ENCODE assay signal across 24 mouse cellular contexts in genomic region chr8:72521888-72522287, GRCm38 (mm10). TPM values are rescaled to one million over a fixed set of nuclear protein-coding genes. Genes with fewer than 3 reads are reported as not detected.
DNase-seq lines count a peak whose midpoint lies in the region; ATAC-seq and TF ChIP-seq lines count a peak whose summit lies in the region.
"Had no signal": no experiment of that assay in that cellular context is flagged by ENCODE, and none has a peak within 500 bp of the region (broad histone marks: within the 10 kb centered on the region; RNA-seq: fewer than 3 reads in every experiment).

No protein-coding gene starts in this region.

- no peak overlapping the region for H3K9ac ChIP-seq in forebrain, postnatal 0 days
- no peak overlapping the region for H3K9ac ChIP-seq in forebrain, embryonic 15.5 days (replicated peaks)
- H3K9ac ChIP-seq in MEL (ENCODE audit: control insufficient read depth, low read depth, low read length, poor library complexity, severe bottlenecking) = no peak overlapping the region
- no peak overlapping the region for H3K9ac ChIP-seq in hindbrain, embryonic 12.5 days
- H3K9ac ChIP-seq: embryonic facial prominence, embryonic 13.5 days; forebrain, embryonic 12.5 days; heart, embryonic 15.5 days had no signal

- no peak for DNase-seq in forebrain, postnatal 0 days
- DNase-seq in MEL (ENCODE audit: low read depth, low spot score) = peak; percentile 73
- DNase-seq in ovary, postnatal 10 days (ENCODE audit: low spot score) = no peak
- no peak for DNase-seq in frontal cortex, postnatal 14 days (ENCODE audit: low spot score in 2 of 2)
- DNase-seq: adrenal gland, adult 8-10 months; adrenal gland, postnatal 36 days; cerebellum, adult 11 months; cerebellum, adult 8-10 months; cerebellum, postnatal 25 days; heart, adult 2 months had no signal

- no peak for TF ChIP-seq POLR2A in MEL (IDR thresholded peaks at IDR 0.05; ENCODE audit: control insufficient read depth in 1 of 2, insufficient read depth in 1 of 2, low read depth in 1 of 2, low read length in 2 of 2, poor library complexity in 1 of 2)
- TF ChIP-seq POLR2A in bone marrow macrophage, adult 2 months (IDR thresholded peaks at IDR 0.05; ENCODE audit: borderline replicate concordance, low read depth, low read length) = no peak

- no peaks in the 10 kb centered on the region for H3K36me3 ChIP-seq in forebrain, postnatal 0 days (ENCODE audit: insufficient read depth)
- no peaks in the 10 kb centered on the region for H3K36me3 ChIP-seq in forebrain, embryonic 15.5 days
- peaks cover 1 to 15% of the 10 kb centered on the region in 2 experiments for H3K36me3 ChIP-seq in MEL (ENCODE audit: control insufficient read depth in 1 of 2, insufficient read depth in 2 of 2, low read length in 2 of 2)
- H3K36me3 ChIP-seq in hindbrain, embryonic 12.5 days = 0 out of 2 replicates have a peak, but pooled peaks cover 4% of the 10 kb centered on the region
- H3K36me3 ChIP-seq: heart, embryonic 15.5 days had no signal

- H3K4me1 ChIP-seq in forebrain, postnatal 0 days (ENCODE audit: insufficient read depth) = no peaks in the 10 kb centered on the region
- H3K4me1 ChIP-seq in forebrain, embryonic 15.5 days = no peaks in the 10 kb centered on the region
- peaks cover 2 to 3% of the 10 kb centered on the region in 2 experiments; a peak in 2 of 4 replicates for H3K4me1 ChIP-seq in MEL (ENCODE audit: control insufficient read depth in 1 of 2, insufficient read depth in 2 of 2, low read length in 2 of 2)
- peaks cover 7% of the 10 kb centered on the region for H3K4me1 ChIP-seq in bone marrow macrophage, adult 2 months (ENCODE audit: control insufficient read depth, insufficient read depth, low read length)
- peaks cover 5% of the 10 kb centered on the region; the same call in 1 of the 2 replicates for H3K4me1 ChIP-seq in hindbrain, embryonic 12.5 days
- H3K4me1 ChIP-seq: embryonic facial prominence, embryonic 13.5 days had no signal

- H3K9me3 ChIP-seq in forebrain, postnatal 0 days (ENCODE audit: low read length) = no peaks in the 10 kb centered on the region
- no peaks in the 10 kb centered on the region for H3K9me3 ChIP-seq in forebrain, embryonic 15.5 days
- no peaks in the 10 kb centered on the region for H3K9me3 ChIP-seq in MEL (replicated peaks; ENCODE audit: insufficient read depth, low read length)
- no peaks in the 10 kb centered on the region for H3K9me3 ChIP-seq in hindbrain, embryonic 12.5 days (replicated peaks)
- H3K9me3 ChIP-seq: embryonic facial prominence, embryonic 13.5 days; forebrain, embryonic 12.5 days; G1E; heart, embryonic 15.5 days had no signal

- no peak overlapping the region for H3K27ac ChIP-seq in forebrain, postnatal 0 days (ENCODE audit: low read depth, low read length)
- H3K27ac ChIP-seq in forebrain, embryonic 15.5 days (replicated peaks) = no peak overlapping the region
- H3K27ac ChIP-seq in MEL (ENCODE audit: control insufficient read depth, low read depth, low read length) = no peak overlapping the region
- H3K27ac ChIP-seq in bone marrow macrophage, adult 2 months (ENCODE audit: insufficient read depth, low read depth, low read length) = 0 out of 2 replicates have a peak overlapping the region, but pooled peaks have one; percentile 15
- H3K27ac ChIP-seq in hindbrain, embryonic 12.5 days = no peak overlapping the region
- H3K27ac ChIP-seq: embryonic facial prominence, embryonic 13.5 days; forebrain, embryonic 12.5 days; heart, adult 2 months; heart, embryonic 15.5 days; hindbrain, embryonic 10.5 days had no signal

- TF ChIP-seq RAD21 in MEL (IDR thresholded peaks at IDR 0.05; ENCODE audit: low read depth, low read length) = no peak

- H3K79me2 ChIP-seq in MEL (ENCODE audit: control insufficient read depth, insufficient read depth, low read length, poor library complexity) = peaks cover 32% of the 10 kb centered on the region

- TF ChIP-seq CTCF in forebrain, postnatal 0 days (IDR thresholded peaks at IDR 0.05; ENCODE audit: low read depth) = no peak
- no peak for TF ChIP-seq CTCF in MEL (IDR thresholded peaks at IDR 0.05 in 2 of 3, conservative IDR thresholded peaks at IDR 0.05 in 1 of 3; ENCODE audit: control insufficient read depth in 1 of 3, insufficient read depth in 1 of 3, low read depth in 2 of 3, low read length in 3 of 3, poor library complexity in 1 of 3, severe bottlenecking in 1 of 3)
- no peak for TF ChIP-seq CTCF in bone marrow macrophage, adult 2 months (IDR thresholded peaks at IDR 0.05; ENCODE audit: low read depth, low read length)

- ATAC-seq in forebrain, postnatal 0 days = peak; percentile 14; the same call in 1 of the 2 replicates
- no peak for ATAC-seq in forebrain, embryonic 15.5 days (replicated peaks)
- ATAC-seq in hindbrain, embryonic 12.5 days (ENCODE audit: low FRiP score) = no peak
- ATAC-seq: hindbrain, embryonic 16.5 days; inflammation-experienced regulatory T-cells, adult 6 months; intestine, postnatal 0 days; Patski had no signal

- no peak overlapping the region for H3K4me3 ChIP-seq in forebrain, postnatal 0 days (ENCODE audit: low read depth, low read length)
- H3K4me3 ChIP-seq in forebrain, embryonic 15.5 days = no peak overlapping the region
- H3K4me3 ChIP-seq in MEL (ENCODE audit: control insufficient read depth in 1 of 2, insufficient read depth in 1 of 2, low read depth in 2 of 2, low read length in 2 of 2) = no peak overlapping the region
- no peak overlapping the region for H3K4me3 ChIP-seq in bone marrow macrophage, adult 2 months (ENCODE audit: insufficient read depth, low read length)
- H3K4me3 ChIP-seq in hindbrain, embryonic 12.5 days = no peak overlapping the region
- H3K4me3 ChIP-seq: embryonic facial prominence, embryonic 13.5 days; forebrain, embryonic 12.5 days; heart, adult 2 months; heart, embryonic 15.5 days; hindbrain, embryonic 10.5 days had no signal

- H3K4me2 ChIP-seq in forebrain, postnatal 0 days (ENCODE audit: low read depth) = no peak overlapping the region
- H3K4me2 ChIP-seq in forebrain, embryonic 15.5 days (replicated peaks) = no peak overlapping the region
- H3K4me2 ChIP-seq in hindbrain, embryonic 12.5 days (replicated peaks) = no peak overlapping the region
- H3K4me2 ChIP-seq: embryonic facial prominence, embryonic 13.5 days; forebrain, embryonic 12.5 days; heart, embryonic 11.5 days; heart, embryonic 15.5 days had no signal

- peak; percentile 51 to 62; a peak in 2 of 4 replicates for TF ChIP-seq EP300 in MEL (IDR thresholded peaks at IDR 0.05; ENCODE audit: low read depth in 1 of 2, low read length in 2 of 2)

- no peaks in the 10 kb centered on the region for H3K27me3 ChIP-seq in forebrain, postnatal 0 days (ENCODE audit: insufficient read depth, low read length)
- H3K27me3 ChIP-seq in forebrain, embryonic 15.5 days = no peaks in the 10 kb centered on the region
- no peaks in the 10 kb centered on the region for H3K27me3 ChIP-seq in MEL (ENCODE audit: control insufficient read depth in 1 of 2, insufficient read depth in 2 of 2, low read length in 2 of 2)
- no peaks in the 10 kb centered on the region for H3K27me3 ChIP-seq in hindbrain, embryonic 12.5 days
- H3K27me3 ChIP-seq: CH12.LX; embryonic facial prominence, embryonic 13.5 days; forebrain, embryonic 12.5 days; heart, embryonic 15.5 days; Patski had no signal

RNA-seq across cellular contexts. Expression of gene Med26, which starts 26.2 kb away (rescaled TPM):
- total RNA-seq in forebrain, postnatal 0 days (2014; rRNA removed) = 10.9 and 14.2 TPM in 2 replicates
- 17.7 and 18.6 TPM in 2 replicates for polyA plus RNA-seq in forebrain, postnatal 0 days (2015; fragmentation: Nextera tagmentation; extraction: Ambion mirVana)
- polyA plus RNA-seq in forebrain, embryonic 15.5 days (2015; fragmentation: Nextera tagmentation; extraction: Ambion mirVana) = 18.2 and 19.9 TPM in 2 replicates
- 14.1 and 15.0 TPM in 2 replicates for total RNA-seq in MEL (2012; rRNA removed)
- 10 to 100 TPM in 1 of 2 experiments, not detected in 1; 28.3 TPM for polyA plus RNA-seq in MEL (2012; ENCODE audit: insufficient read depth in 1 of 2, insufficient read length in 2 of 2, low read depth in 1 of 2, low replicate concordance in 2 of 2, missing spikeins in 1 of 2)
- 7.5 and 7.8 TPM in 2 replicates for polyA plus RNA-seq in bone marrow macrophage, adult 2 months (2012; ENCODE audit: insufficient read depth, insufficient read length, missing spikeins)
- 17.7 and 22.0 TPM in 2 replicates for polyA plus RNA-seq in hindbrain, embryonic 12.5 days (2016; fragmentation: Nextera tagmentation; extraction: Ambion mirVana)

RNA-seq across cellular contexts. Expression of gene Slc35e1, which starts 29.5 kb away (rescaled TPM):
- total RNA-seq in forebrain, postnatal 0 days (2014; rRNA removed) = 47.1 and 55.1 TPM in 2 replicates
- 8.8 and 12.2 TPM in 2 replicates for polyA plus RNA-seq in forebrain, postnatal 0 days (2015; fragmentation: Nextera tagmentation; extraction: Ambion mirVana)
- 13.8 and 14.7 TPM in 2 replicates for polyA plus RNA-seq in forebrain, embryonic 15.5 days (2015; fragmentation: Nextera tagmentation; extraction: Ambion mirVana)
- 24.4 and 31.7 TPM in 2 replicates for total RNA-seq in MEL (2012; rRNA removed)
- polyA plus RNA-seq in MEL (2012; ENCODE audit: insufficient read depth in 1 of 2, insufficient read length in 2 of 2, low read depth in 1 of 2, low replicate concordance in 2 of 2, missing spikeins in 1 of 2) = 10 to 100 TPM in 1 of 2 experiments, not detected in 1; 30.4 TPM
- 28.8 and 34.5 TPM in 2 replicates for polyA plus RNA-seq in bone marrow macrophage, adult 2 months (2012; ENCODE audit: insufficient read depth, insufficient read length, missing spikeins)
- polyA plus RNA-seq in hindbrain, embryonic 12.5 days (2016; fragmentation: Nextera tagmentation; extraction: Ambion mirVana) = 22.2 and 27.8 TPM in 2 replicates

RNA-seq across cellular contexts. Expression of gene Cherp, which starts 46.9 kb away (rescaled TPM):
- 21.2 and 29.8 TPM in 2 replicates for total RNA-seq in forebrain, postnatal 0 days (2014; rRNA removed)
- 36.8 and 43.7 TPM in 2 replicates for polyA plus RNA-seq in forebrain, postnatal 0 days (2015; fragmentation: Nextera tagmentation; extraction: Ambion mirVana)
- 46.8 and 52.7 TPM in 2 replicates for polyA plus RNA-seq in forebrain, embryonic 15.5 days (2015; fragmentation: Nextera tagmentation; extraction: Ambion mirVana)
- 21.1 and 24.6 TPM in 2 replicates for total RNA-seq in MEL (2012; rRNA removed)
- 100 to 1,000 TPM in 1 of 2 experiments, 10 to 100 TPM in 1; 78.0 to 106 TPM for polyA plus RNA-seq in MEL (2012; ENCODE audit: insufficient read depth in 1 of 2, insufficient read length in 2 of 2, low read depth in 1 of 2, low replicate concordance in 2 of 2, missing spikeins in 1 of 2)
- 43.8 and 48.8 TPM in 2 replicates for polyA plus RNA-seq in bone marrow macrophage, adult 2 months (2012; ENCODE audit: insufficient read depth, insufficient read length, missing spikeins)
- 66.5 and 75.3 TPM in 2 replicates for polyA plus RNA-seq in hindbrain, embryonic 12.5 days (2016; fragmentation: Nextera tagmentation; extraction: Ambion mirVana)

RNA-seq across cellular contexts. Expression of gene Smim7, which starts 49.0 kb away (rescaled TPM):
- total RNA-seq in forebrain, postnatal 0 days (2014; rRNA removed) = 115 and 117 TPM in 2 replicates
- 151 and 163 TPM in 2 replicates for polyA plus RNA-seq in forebrain, postnatal 0 days (2015; fragmentation: Nextera tagmentation; extraction: Ambion mirVana)
- polyA plus RNA-seq in forebrain, embryonic 15.5 days (2015; fragmentation: Nextera tagmentation; extraction: Ambion mirVana) = 127 and 128 TPM in 2 replicates
- 34.3 and 39.3 TPM in 2 replicates for total RNA-seq in MEL (2012; rRNA removed)
- 10 to 100 TPM in 1 of 2 experiments, not detected in 1; 43.6 TPM for polyA plus RNA-seq in MEL (2012; ENCODE audit: insufficient read depth in 1 of 2, insufficient read length in 2 of 2, low read depth in 1 of 2, low replicate concordance in 2 of 2, missing spikeins in 1 of 2)
- polyA plus RNA-seq in bone marrow macrophage, adult 2 months (2012; ENCODE audit: insufficient read depth, insufficient read length, missing spikeins) = 68.6 and 71.9 TPM in 2 replicates
- polyA plus RNA-seq in hindbrain, embryonic 12.5 days (2016; fragmentation: Nextera tagmentation; extraction: Ambion mirVana) = 121 and 124 TPM in 2 replicates

RNA-seq across cellular contexts. Expression of gene Tmem38a, which starts 50.0 kb away (rescaled TPM):
- total RNA-seq in forebrain, postnatal 0 days (2014; rRNA removed) = 40.2 and 46.0 TPM in 2 replicates
- polyA plus RNA-seq in forebrain, postnatal 0 days (2015; fragmentation: Nextera tagmentation; extraction: Ambion mirVana) = 26.3 and 37.8 TPM in 2 replicates
- 17.7 and 17.8 TPM in 2 replicates for polyA plus RNA-seq in forebrain, embryonic 15.5 days (2015; fragmentation: Nextera tagmentation; extraction: Ambion mirVana)
- total RNA-seq in MEL (2012; rRNA removed) = 0.92 and 1.1 TPM in 2 replicates
- 1 to 10 TPM in 1 of 2 experiments, not detected in 1; 3.0 TPM for polyA plus RNA-seq in MEL (2012; ENCODE audit: insufficient read depth in 1 of 2, insufficient read length in 2 of 2, low read depth in 1 of 2, low replicate concordance in 2 of 2, missing spikeins in 1 of 2)
- polyA plus RNA-seq in bone marrow macrophage, adult 2 months (2012; ENCODE audit: insufficient read depth, insufficient read length, missing spikeins) = 8.5 and 9.5 TPM in 2 replicates
- 14.7 and 14.8 TPM in 2 replicates for polyA plus RNA-seq in hindbrain, embryonic 12.5 days (2016; fragmentation: Nextera tagmentation; extraction: Ambion mirVana)
